ENCODE assay signal across 19 mouse cellular contexts in genomic region chr4:5165263-5165662, GRCm38 (mm10).
DNase-seq lines count a peak whose midpoint lies in the region; ATAC-seq and TF ChIP-seq lines count a peak whose summit lies in the region.
"Had no signal": no experiment of that assay in that cellular context is flagged by ENCODE, and none has a peak within 500 bp of the region (broad histone marks: within the 10 kb centered on the region; RNA-seq: fewer than 3 reads in every experiment).

No protein-coding gene starts in this region.

- no peak overlapping the region for H3K4me3 ChIP-seq in embryonic fibroblast, embryonic 13.5 days (ENCODE audit: insufficient read depth, low read length)
- no peak overlapping the region for H3K4me3 ChIP-seq in forebrain, postnatal 0 days (ENCODE audit: low read depth, low read length)
- H3K4me3 ChIP-seq: embryonic facial prominence, embryonic 13.5 days; embryonic facial prominence, embryonic 15.5 days; forebrain, embryonic 13.5 days; forebrain, embryonic 15.5 days had no signal

- peak; percentile 85 for DNase-seq in 3T3-L1 (ENCODE audit: low read depth, low spot score)
- DNase-seq in Muller cell, postnatal 12 days (ENCODE audit: inconsistent ontology term), result peak; percentile 19
- no peak for DNase-seq in forebrain, postnatal 0 days
- no peak for DNase-seq in B cell, adult 2 months
- DNase-seq: adrenal gland, adult 2 months; adrenal gland, postnatal 10 days; adrenal gland, postnatal 25 days; cerebellum, adult 11 months; cerebellum, adult 18-20 months; cerebellum, adult 8-10 months; cerebellum, adult 9-11 months; cerebellum, postnatal 14 days; cerebellum, postnatal 36 days; embryo, embryonic 11 days had no signal

- H3K9me3 ChIP-seq in forebrain, postnatal 0 days (ENCODE audit: low read length), result no peaks in the 10 kb centered on the region
- H3K9me3 ChIP-seq: embryonic facial prominence, embryonic 13.5 days; embryonic facial prominence, embryonic 15.5 days; forebrain, embryonic 13.5 days; forebrain, embryonic 15.5 days had no signal

- no peak for ATAC-seq in forebrain, postnatal 0 days
- ATAC-seq: forebrain, embryonic 13.5 days; forebrain, embryonic 15.5 days had no signal

- no peaks in the 10 kb centered on the region for H3K36me3 ChIP-seq in forebrain, postnatal 0 days (ENCODE audit: insufficient read depth)
- H3K36me3 ChIP-seq: embryonic facial prominence, embryonic 13.5 days; embryonic facial prominence, embryonic 15.5 days; forebrain, embryonic 15.5 days had no signal

- H3K9ac ChIP-seq in forebrain, postnatal 0 days, result no peak overlapping the region
- H3K9ac ChIP-seq: embryonic facial prominence, embryonic 13.5 days; embryonic facial prominence, embryonic 15.5 days; forebrain, embryonic 13.5 days; forebrain, embryonic 15.5 days had no signal

- 98% methylated on average over 1 of the region's 1 CpGs for WGBS in forebrain, postnatal 0 days

- TF ChIP-seq POLR2A in embryonic fibroblast, embryonic 13.5 days (IDR thresholded peaks at IDR 0.05; ENCODE audit: low read depth, low read length), result no peak

- no peaks in the 10 kb centered on the region for H3K27me3 ChIP-seq in forebrain, postnatal 0 days (ENCODE audit: insufficient read depth, low read length)
- H3K27me3 ChIP-seq: embryonic facial prominence, embryonic 13.5 days; embryonic facial prominence, embryonic 15.5 days; forebrain, embryonic 13.5 days; forebrain, embryonic 15.5 days had no signal

- H3K4me1 ChIP-seq in embryonic fibroblast, embryonic 13.5 days (ENCODE audit: control insufficient read depth, insufficient read depth, low read length), result no peaks in the 10 kb centered on the region
- no peaks in the 10 kb centered on the region for H3K4me1 ChIP-seq in forebrain, postnatal 0 days (ENCODE audit: insufficient read depth)
- H3K4me1 ChIP-seq: embryonic facial prominence, embryonic 13.5 days; embryonic facial prominence, embryonic 15.5 days; forebrain, embryonic 13.5 days; forebrain, embryonic 15.5 days had no signal

- no peak for TF ChIP-seq CTCF in embryonic fibroblast, embryonic 13.5 days (IDR thresholded peaks at IDR 0.05; ENCODE audit: borderline replicate concordance, insufficient read depth, low read length)
- TF ChIP-seq CTCF in forebrain, postnatal 0 days (IDR thresholded peaks at IDR 0.05; ENCODE audit: low read depth), result no peak

- H3K4me2 ChIP-seq in forebrain, postnatal 0 days (ENCODE audit: low read depth), result no peak overlapping the region
- H3K4me2 ChIP-seq: embryonic facial prominence, embryonic 13.5 days; embryonic facial prominence, embryonic 15.5 days; forebrain, embryonic 13.5 days; forebrain, embryonic 15.5 days had no signal

- peak overlapping the region; percentile 92 for H3K27ac ChIP-seq in embryonic fibroblast, embryonic 13.5 days (ENCODE audit: insufficient read depth, low read length)
- H3K27ac ChIP-seq in forebrain, postnatal 0 days (ENCODE audit: low read depth, low read length), result no peak overlapping the region
- H3K27ac ChIP-seq: embryonic facial prominence, embryonic 13.5 days; embryonic facial prominence, embryonic 15.5 days; forebrain, embryonic 13.5 days; forebrain, embryonic 15.5 days had no signal

Comparison
In these comparisons a context has a peak if more than half of its experiments do, and no peak if none do; other contexts are left out.
1. DNase-seq: peak in 3T3-L1 (single experiment) and Muller cell, postnatal 12 days (single experiment); none in forebrain, postnatal 0 days (single experiment) and B cell, adult 2 months (0 of 2).